Mouse (Mus musculus): ENCODE results near the gene Rfc1. TPM values are rescaled to one million over a fixed set of nuclear protein-coding genes. Genes with fewer than 3 reads are reported as not detected.
A peak's percentile ranks its signal among the peaks of the same experiment; 100 is the strongest.

The Rfc1 gene
- polyA plus RNA-seq, 1 experiment from 2014 or later, result 114 TPM

DNA sequence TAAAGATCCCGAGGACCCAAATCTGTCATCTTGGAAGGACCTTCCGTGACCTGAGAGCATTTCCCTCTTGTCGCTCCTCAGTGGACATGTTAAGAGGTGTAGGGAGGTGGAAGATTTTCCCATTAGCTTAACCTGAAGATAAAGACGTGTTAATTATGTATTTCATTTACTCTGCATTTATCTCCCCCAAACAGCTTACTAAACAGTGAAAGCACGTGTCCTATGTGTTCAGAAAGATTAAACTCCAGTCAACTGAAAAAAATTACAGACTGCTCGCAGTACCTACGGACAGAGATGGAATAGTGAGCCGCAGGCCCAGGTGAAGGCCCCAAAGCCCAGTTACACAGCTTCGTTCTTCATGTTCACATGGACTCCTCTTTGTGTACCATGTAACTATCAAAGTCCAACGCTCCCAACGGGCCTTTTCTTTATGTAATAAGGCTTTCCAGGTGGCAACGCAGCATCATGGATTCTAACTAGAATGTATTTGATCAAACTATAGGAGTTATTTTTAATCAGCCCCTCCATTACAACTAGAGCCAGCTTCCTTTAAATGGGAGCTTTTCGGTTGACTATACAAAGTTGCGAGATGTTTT lies 77.5 kb downstream of the Rfc1 start:
- DNase-seq (ENCODE audit: low spot score) (no peak), ATAC-seq (ENCODE audit: insufficient number of reproducible peaks, low FRiP score, low TSS enrichment, low read depth) (no peak)
- no peak overlapping the region for H3K4me3 ChIP-seq (ENCODE audit: low read depth, low read length)
- no peaks in the 10 kb centered on the region for H3K9me3 ChIP-seq (ENCODE audit: control insufficient read depth, low read length)
- H3K36me3 ChIP-seq (ENCODE audit: control insufficient read depth, insufficient read depth, low read length), result peaks cover 6% of the 10 kb centered on the region; the same call in 1 of the 2 replicates
- WGBS, result 91% methylated on average over 14 of the region's 14 CpGs
- H3K4me1 ChIP-seq (ENCODE audit: control insufficient read depth, insufficient read depth, low read length), result no peaks in the 10 kb centered on the region
- no peaks in the 10 kb centered on the region for H3K27me3 ChIP-seq (ENCODE audit: control insufficient read depth, insufficient read depth, low read length)
- no peak overlapping the region for H3K27ac ChIP-seq (replicated peaks; ENCODE audit: low read depth, low read length)
- H3K4me2 ChIP-seq (ENCODE audit: low read depth, severe bottlenecking), result no peak overlapping the region
- no peak overlapping the region for H3K9ac ChIP-seq (ENCODE audit: low read length)

DNA sequence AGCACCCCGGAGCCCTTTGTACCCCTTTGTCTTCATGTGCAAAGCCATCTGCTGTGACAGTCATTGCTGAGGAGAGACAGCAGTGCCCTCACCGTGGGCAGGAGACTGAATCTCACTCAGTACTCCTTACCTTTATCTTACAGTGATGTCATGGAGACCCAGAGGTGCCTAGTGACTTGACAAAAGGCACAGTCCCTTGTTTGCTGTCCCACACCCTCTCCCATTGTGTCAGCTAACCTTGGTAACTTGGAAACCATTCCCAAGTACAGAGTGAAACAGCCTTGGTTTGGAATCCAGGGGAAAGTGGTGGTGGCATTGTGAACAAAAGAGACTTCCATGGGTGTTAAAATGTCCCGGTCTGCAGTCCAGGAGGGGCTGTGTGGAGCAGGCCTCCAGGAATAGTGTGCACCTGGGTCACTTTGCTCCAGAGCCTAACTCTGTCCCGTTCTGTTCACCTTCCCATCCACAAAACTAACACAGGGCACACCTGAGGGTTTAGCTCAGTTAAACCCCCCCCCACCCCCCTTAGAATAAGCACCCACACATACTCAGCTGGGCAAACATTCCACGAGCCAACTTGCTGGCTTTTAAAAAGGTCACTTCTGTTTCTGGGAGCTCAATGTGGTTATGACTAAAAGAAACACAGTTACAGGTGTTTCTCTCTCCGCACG lies 85.2 kb downstream of the Rfc1 start:
- WGBS, result 88% methylated on average over 7 of the region's 7 CpGs
- Histone ChIP-seq H3K4me1 (ENCODE audit: control insufficient read depth, insufficient read depth, low read length) (no peaks in the 10 kb centered on the region), H3K4me2 (ENCODE audit: low read depth, severe bottlenecking) (no peak overlapping the region), H3K4me3 (ENCODE audit: low read depth, low read length) (no peak overlapping the region), H3K9me3 (ENCODE audit: control insufficient read depth, low read length) (no peaks in the 10 kb centered on the region), H3K27me3 (ENCODE audit: control insufficient read depth, insufficient read depth, low read length) (no peaks in the 10 kb centered on the region), H3K9ac (ENCODE audit: low read length) (no peak overlapping the region), H3K36me3 (ENCODE audit: control insufficient read depth, insufficient read depth, low read length) (no peaks in the 10 kb centered on the region), H3K27ac (replicated peaks; ENCODE audit: low read depth, low read length) (no peak overlapping the region)
- DNase-seq (ENCODE audit: low spot score), result no peak
- no peak for ATAC-seq (ENCODE audit: insufficient number of reproducible peaks, low FRiP score, low TSS enrichment, low read depth)

DNA sequence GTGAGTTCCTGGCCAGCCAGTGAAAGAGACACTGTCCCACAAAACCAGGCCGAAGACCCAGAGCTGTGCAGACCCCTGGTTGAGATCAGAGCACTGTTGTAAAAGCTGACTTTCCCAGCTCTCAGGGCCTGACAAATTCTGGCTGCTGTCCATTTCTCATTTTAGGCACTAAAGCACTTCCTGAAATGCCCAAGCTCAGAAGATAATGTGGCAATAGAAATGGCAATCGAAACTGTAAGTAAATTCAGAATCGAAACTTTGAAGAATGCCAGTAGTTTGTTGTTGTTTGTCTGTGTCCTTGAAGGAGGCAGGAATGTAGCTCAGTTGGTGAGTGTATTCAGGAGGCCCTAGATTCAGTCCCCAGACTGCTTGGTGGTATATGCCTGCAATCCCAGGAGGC lies 88.2 kb downstream of the Rfc1 start:
- no peak for ATAC-seq (ENCODE audit: insufficient number of reproducible peaks, low FRiP score, low TSS enrichment, low read depth)
- Histone ChIP-seq H3K4me2 (ENCODE audit: low read depth, severe bottlenecking) (no peak overlapping the region), H3K4me3 (ENCODE audit: low read depth, low read length) (no peak overlapping the region), H3K36me3 (ENCODE audit: control insufficient read depth, insufficient read depth, low read length) (no peaks in the 10 kb centered on the region; the same call in 1 of the 2 replicates), H3K27ac (replicated peaks; ENCODE audit: low read depth, low read length) (no peak overlapping the region), H3K9ac (ENCODE audit: low read length) (no peak overlapping the region), H3K4me1 (ENCODE audit: control insufficient read depth, insufficient read depth, low read length) (no peaks in the 10 kb centered on the region), H3K27me3 (ENCODE audit: control insufficient read depth, insufficient read depth, low read length) (no peaks in the 10 kb centered on the region), H3K9me3 (ENCODE audit: control insufficient read depth, low read length) (no peaks in the 10 kb centered on the region)
- 89% methylated on average over 3 of the region's 3 CpGs for WGBS
- DNase-seq (ENCODE audit: low spot score), result no peak

DNA sequence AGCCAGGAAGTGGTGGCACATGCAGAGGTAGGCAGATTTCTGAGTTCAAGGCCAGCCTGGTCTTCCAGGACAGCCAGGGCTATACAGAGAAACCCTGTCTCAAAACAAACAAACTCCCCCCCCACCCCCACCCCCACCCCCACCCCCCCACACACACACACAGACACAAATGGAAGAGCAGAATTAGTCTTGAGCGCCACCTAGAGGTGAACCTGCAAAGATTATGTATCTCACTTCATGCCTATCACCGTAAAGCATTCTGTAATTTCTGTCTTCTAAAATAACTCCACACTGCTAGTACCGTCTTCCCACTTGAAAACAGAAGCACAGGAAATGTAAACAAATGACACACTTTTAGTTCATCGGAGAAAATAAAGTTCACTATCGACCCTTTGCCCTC lies 92.7 kb downstream of the Rfc1 start:
- H3K4me1 ChIP-seq (ENCODE audit: control insufficient read depth, insufficient read depth, low read length), result no peaks in the 10 kb centered on the region
- DNase-seq (ENCODE audit: low spot score), result peak; percentile 43
- no peak overlapping the region for H3K4me2 ChIP-seq (ENCODE audit: low read depth, severe bottlenecking)
- no peaks in the 10 kb centered on the region for H3K27me3 ChIP-seq (ENCODE audit: control insufficient read depth, insufficient read depth, low read length)
- no peaks in the 10 kb centered on the region; the same call in 1 of the 2 replicates for H3K36me3 ChIP-seq (ENCODE audit: control insufficient read depth, insufficient read depth, low read length)
- no peak overlapping the region for H3K9ac ChIP-seq (ENCODE audit: low read length)
- no peak overlapping the region for H3K27ac ChIP-seq (replicated peaks; ENCODE audit: low read depth, low read length)
- H3K4me3 ChIP-seq (ENCODE audit: low read depth, low read length), result no peak overlapping the region
- ATAC-seq (ENCODE audit: insufficient number of reproducible peaks, low FRiP score, low TSS enrichment, low read depth), result no peak
- H3K9me3 ChIP-seq (ENCODE audit: control insufficient read depth, low read length), result no peaks in the 10 kb centered on the region
- 57% methylated on average over 5 of the region's 5 CpGs for WGBS

DNA sequence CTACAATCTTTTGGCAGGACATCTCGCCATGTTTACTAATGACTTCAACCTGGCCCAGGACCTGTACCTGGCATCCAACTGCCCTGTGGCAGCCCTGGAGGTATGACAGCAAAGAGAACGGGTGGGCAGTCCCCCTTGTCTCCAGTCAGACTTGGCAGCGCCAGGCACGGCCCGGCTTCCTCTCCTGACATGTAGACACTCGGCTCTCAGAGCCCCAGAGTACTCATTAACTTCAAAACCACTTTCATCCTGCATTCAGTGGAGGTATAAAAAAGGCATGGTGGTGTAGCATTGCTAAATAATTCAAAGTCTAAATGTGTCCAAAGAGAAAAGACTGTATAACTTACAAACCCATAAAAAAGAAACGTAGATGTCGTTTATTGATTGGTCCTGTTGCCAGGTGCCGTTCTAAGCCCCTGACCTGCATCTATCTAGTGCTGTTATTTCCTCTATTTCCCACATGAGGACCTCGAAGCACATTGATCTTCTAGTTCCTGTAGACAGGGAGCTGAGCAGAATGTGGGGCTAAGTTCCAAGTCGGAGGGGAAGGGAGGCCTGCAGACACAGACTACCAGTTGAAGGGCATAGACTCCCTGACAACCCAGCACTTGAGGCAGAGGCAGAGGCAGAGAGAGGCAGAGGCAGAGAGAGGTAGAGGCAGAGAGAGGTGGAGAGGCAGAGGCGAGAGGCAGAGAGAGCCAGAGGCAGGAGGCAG lies 104.0 kb downstream of the Rfc1 start:
- Histone ChIP-seq H3K4me3 (ENCODE audit: low read depth, low read length) (no peak overlapping the region), H3K4me2 (ENCODE audit: low read depth, severe bottlenecking) (no peak overlapping the region), H3K36me3 (ENCODE audit: control insufficient read depth, insufficient read depth, low read length) (no peaks in the 10 kb centered on the region), H3K27me3 (ENCODE audit: control insufficient read depth, insufficient read depth, low read length) (no peaks in the 10 kb centered on the region), H3K9me3 (ENCODE audit: control insufficient read depth, low read length) (no peaks in the 10 kb centered on the region), H3K4me1 (ENCODE audit: control insufficient read depth, insufficient read depth, low read length) (no peaks in the 10 kb centered on the region), H3K9ac (ENCODE audit: low read length) (no peak overlapping the region), H3K27ac (replicated peaks; ENCODE audit: low read depth, low read length) (no peak overlapping the region)
- WGBS, result 71% methylated on average over 12 of the region's 12 CpGs
- DNase-seq (ENCODE audit: low spot score) (no peak), ATAC-seq (ENCODE audit: insufficient number of reproducible peaks, low FRiP score, low TSS enrichment, low read depth) (no peak)

DNA sequence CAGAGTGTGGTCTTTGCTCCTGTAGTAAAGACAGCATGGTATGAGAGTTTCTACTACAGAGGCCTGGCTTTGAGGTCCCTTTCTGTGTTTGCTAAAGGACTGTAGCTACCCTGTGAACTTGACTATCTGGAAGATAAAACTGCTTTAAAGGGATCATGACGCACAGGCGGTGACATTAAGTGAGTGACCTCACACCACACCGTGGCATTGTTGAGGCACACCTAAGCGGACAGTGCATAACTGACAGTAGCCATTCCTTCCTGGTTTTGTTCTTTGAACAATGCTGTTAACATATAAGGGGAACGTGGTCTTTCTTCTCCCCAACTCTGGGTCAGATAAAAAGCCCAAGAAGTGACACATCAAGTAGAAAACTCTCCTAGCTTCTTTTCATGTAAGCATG lies 111.4 kb downstream of the Rfc1 start:
- 94% methylated on average over 5 of the region's 5 CpGs for WGBS
- no peaks in the 10 kb centered on the region for H3K36me3 ChIP-seq (ENCODE audit: control insufficient read depth, insufficient read depth, low read length)
- no peaks in the 10 kb centered on the region for H3K9me3 ChIP-seq (ENCODE audit: control insufficient read depth, low read length)
- no peak overlapping the region for H3K27ac ChIP-seq (replicated peaks; ENCODE audit: low read depth, low read length)
- no peak overlapping the region for H3K9ac ChIP-seq (ENCODE audit: low read length)
- no peaks in the 10 kb centered on the region for H3K4me1 ChIP-seq (ENCODE audit: control insufficient read depth, insufficient read depth, low read length)
- ATAC-seq (ENCODE audit: insufficient number of reproducible peaks, low FRiP score, low TSS enrichment, low read depth) (no peak), DNase-seq (ENCODE audit: low spot score) (no peak)
- H3K4me3 ChIP-seq (ENCODE audit: low read depth, low read length), result no peak overlapping the region
- H3K27me3 ChIP-seq (ENCODE audit: control insufficient read depth, insufficient read depth, low read length), result no peaks in the 10 kb centered on the region
- no peak overlapping the region for H3K4me2 ChIP-seq (ENCODE audit: low read depth, severe bottlenecking)

DNA sequence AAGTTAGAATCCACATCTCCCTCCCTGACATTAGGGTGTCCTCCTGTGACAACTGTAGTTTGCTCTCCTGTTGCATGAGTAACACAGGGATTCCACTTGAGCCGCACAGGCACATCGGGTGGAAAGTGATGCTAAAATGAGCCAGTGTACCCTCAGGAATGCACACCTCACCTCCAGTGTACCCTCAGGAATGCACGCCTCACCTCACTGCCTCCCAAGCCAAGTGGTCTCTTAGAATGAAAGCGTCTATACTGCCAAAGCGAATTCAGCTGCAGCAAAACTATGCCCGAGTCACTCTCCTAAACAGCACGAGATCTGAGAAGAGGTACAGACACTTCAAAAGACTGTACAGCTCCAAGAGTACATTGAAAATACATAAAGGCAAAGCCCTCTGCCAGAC lies 114.4 kb downstream of the Rfc1 start:
- H3K4me2 ChIP-seq (ENCODE audit: low read depth, severe bottlenecking), result no peak overlapping the region
- no peak overlapping the region for H3K9ac ChIP-seq (ENCODE audit: low read length)
- H3K4me3 ChIP-seq (ENCODE audit: low read depth, low read length), result no peak overlapping the region
- H3K27ac ChIP-seq (replicated peaks; ENCODE audit: low read depth, low read length), result no peak overlapping the region
- WGBS, result 91% methylated on average over 7 of the region's 7 CpGs
- H3K9me3 ChIP-seq (ENCODE audit: control insufficient read depth, low read length), result no peaks in the 10 kb centered on the region
- no peaks in the 10 kb centered on the region for H3K27me3 ChIP-seq (ENCODE audit: control insufficient read depth, insufficient read depth, low read length)
- no peak for ATAC-seq (ENCODE audit: insufficient number of reproducible peaks, low FRiP score, low TSS enrichment, low read depth)
- H3K36me3 ChIP-seq (ENCODE audit: control insufficient read depth, insufficient read depth, low read length), result no peaks in the 10 kb centered on the region
- no peaks in the 10 kb centered on the region for H3K4me1 ChIP-seq (ENCODE audit: control insufficient read depth, insufficient read depth, low read length)
- DNase-seq (ENCODE audit: low spot score), result no peak

DNA sequence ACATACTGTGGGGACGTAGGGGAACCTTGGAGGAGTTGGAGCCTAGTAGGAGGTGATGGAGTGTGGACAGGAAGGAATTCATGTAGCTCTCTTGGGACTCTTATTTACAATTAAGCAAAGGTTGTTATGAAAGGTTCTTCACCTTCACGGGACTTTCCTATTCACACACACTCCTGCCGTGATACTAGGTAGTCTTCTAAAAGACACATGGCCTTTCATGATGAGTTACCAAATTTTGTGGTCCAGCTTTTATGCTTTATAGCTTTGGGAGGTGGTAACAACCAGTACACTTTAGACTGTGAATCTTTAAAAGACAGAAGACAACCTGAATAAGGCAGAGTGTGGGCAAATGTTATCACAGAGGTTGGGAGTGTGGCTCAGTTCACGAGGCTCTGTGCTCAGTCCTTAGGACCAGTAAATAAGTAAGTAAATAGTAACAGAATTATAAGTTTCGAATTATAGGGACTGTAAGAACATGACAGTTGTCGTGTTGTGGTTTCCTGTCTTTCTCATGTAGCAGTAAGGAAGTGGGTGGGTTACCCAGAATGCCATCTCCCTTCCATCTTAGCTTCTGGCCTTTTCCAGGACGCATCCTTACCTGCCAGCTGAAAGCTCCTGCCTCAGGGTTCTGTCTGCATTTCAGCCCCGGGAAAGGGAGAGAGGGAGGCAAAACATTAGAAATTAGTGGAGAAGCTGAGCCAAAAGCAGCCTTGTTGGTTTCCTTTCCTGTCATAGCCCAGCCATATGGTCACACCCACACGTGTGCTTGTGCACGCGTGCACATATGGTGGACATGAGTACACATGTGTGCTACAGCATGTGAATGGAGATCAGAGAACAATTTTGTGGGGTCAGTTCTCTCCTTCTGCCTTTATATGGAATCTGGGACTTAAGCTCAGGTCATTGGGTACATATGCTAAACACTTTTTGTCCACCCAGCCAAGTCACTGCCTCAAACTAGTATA lies 117.9 kb downstream of the Rfc1 start:
- whole genome bisulfite sequencing, result 89% methylated on average over 11 of the region's 11 CpGs
- no peak for DNase-seq (ENCODE audit: low spot score)

More for the DNA sequence above, 117.9 kb downstream of the Rfc1 start:
- Histone ChIP-seq H3K4me2 (ENCODE audit: low read depth, severe bottlenecking) (no peak overlapping the region), H3K27ac (replicated peaks; ENCODE audit: low read depth, low read length) (no peak overlapping the region), H3K4me1 (ENCODE audit: control insufficient read depth, insufficient read depth, low read length) (no peaks in the 10 kb centered on the region), H3K4me3 (ENCODE audit: low read depth, low read length) (no peak overlapping the region), H3K27me3 (ENCODE audit: control insufficient read depth, insufficient read depth, low read length) (no peaks in the 10 kb centered on the region), H3K9me3 (ENCODE audit: control insufficient read depth, low read length) (no peaks in the 10 kb centered on the region), H3K36me3 (ENCODE audit: control insufficient read depth, insufficient read depth, low read length) (no peaks in the 10 kb centered on the region), H3K9ac (ENCODE audit: low read length) (no peak overlapping the region)
- no peak for ATAC-seq (ENCODE audit: insufficient number of reproducible peaks, low FRiP score, low TSS enrichment, low read depth)
